Mouse (Mus musculus): ENCODE results near the gene Afap1.

Afap1 gene

GRCm38 (mm10) chr5:35897147-35897546, 4.0 kb downstream of the Afap1 start:
- no peak for DNase-seq (ENCODE audit: low read depth, low spot score)

DNA sequence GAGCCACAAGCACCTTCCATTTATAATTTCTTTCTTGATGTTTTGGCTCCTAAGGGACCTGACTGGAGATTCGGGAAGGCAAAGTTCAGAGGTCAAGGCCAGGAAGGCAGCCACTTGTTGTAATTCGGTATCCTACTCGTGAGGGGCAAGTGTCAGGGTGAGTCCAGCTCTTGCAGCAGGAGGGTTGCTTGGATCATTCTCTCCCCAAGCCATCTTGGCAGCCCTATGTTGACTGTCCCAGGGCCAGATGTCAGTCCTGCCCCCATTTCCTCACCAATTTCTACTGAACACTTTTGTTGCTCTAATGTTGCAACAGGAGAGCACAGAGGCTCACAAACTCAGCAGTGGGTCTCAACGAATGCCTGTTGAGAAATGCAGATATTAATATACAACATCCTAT, 5.0 kb downstream of the Afap1 start:
- no peak for DNase-seq (ENCODE audit: low read depth, low spot score)

DNA sequence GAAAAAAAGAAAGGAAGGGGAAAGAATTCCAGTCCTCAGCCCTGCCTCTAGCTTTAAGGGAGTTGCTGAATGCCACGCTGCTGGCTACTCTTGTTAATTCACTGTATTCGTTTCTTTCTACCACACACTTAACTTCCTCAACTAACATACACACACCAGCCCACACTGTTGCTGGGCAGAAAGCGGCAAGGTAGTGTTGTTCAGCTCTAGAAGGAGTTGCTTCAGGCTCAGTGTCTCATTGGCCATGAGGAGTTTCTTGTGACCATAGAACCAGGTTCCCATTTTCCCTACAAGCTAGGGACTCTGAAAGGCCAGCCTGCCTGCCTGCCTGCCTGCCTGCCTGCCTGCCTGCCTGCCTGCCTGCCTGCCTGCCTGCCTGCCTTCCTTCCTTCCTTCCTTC, 5.9 kb downstream of the Afap1 start:
- DNase-seq (ENCODE audit: low read depth, low spot score), result no peak

DNA sequence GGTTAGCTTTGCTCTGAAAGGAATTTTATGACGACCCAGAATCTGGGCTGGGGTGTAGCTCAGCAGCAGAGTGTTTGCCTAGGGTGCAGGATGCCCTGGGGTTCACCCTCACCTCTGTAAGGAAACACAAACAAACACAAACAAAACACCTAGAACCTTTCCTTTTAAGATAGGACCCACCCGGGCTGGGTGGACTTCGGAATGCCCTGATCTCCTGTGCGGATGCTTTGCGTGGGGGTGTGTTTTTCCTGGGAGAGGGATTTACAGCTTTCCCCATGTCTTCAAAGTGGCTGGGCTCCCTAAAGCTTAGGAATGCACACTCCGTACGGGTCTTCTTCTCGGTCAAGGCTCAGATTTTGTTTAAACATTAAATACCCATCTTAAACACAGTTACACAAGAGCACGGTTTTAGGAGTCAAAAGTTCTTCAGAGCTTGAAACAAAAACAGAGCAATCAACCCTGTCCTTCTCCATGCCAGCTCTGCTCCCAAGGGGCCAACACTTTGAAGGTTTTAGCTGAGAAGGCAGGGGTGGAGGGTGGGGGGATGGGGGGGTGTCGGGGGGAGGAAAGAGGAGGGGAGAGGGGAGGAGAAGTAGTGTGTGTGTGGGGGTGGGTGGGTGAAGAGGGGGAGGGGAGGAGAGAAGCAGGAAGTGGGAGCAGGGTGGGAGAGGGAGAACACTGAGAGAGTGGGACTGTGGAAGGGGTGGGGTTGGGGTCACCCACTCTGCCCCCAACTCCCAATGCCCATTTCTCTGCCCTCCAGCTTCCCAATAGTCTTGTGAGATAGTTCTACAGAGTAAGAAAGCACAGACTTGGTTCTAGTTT, 7.5 kb downstream of the Afap1 start:
- DNase-seq (ENCODE audit: low read depth, low spot score), result no peak

DNA sequence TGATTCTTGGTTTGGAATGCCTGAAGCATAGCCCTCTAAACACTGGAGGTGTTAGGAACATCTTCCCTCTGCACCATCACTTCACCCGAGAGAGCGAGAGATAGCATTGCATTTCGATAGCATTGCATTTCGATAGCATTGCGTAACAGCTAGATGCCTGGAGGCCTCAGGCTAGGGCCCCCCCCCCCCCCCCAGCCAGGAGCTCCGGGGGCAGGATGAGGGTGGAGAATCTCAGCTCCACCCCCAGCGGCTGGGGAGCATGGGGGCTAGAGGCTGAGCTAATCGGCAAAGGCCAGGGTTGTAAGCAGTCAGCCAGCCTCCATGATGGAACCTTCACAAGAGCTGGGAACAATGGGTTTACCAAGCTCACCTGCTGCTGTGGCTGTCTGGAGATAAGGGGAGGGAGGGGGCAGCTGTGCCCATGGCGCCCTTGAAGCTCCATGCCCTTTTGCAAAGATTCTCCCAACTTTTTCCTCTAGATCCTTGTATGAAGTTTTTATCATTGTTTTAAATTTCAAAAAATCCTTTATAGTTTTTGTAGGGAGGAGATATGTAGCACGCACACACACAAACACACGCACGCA, 8.2 kb downstream of the Afap1 start:
- DNase-seq (ENCODE audit: low read depth, low spot score), result no peak

- DNase-seq (ENCODE audit: low read depth, low spot score), result no peak
Observed at GRCm38 (mm10) chr5:35903456-35903855, 10.3 kb downstream of the Afap1 start.

- no peak for DNase-seq (ENCODE audit: low read depth, low spot score)
Observed at GRCm38 (mm10) chr5:35905283-35905682, 12.2 kb downstream of the Afap1 start.

GRCm38 (mm10) chr5:35907090-35907489, 14.0 kb downstream of the Afap1 start:
- DNase-seq (ENCODE audit: low read depth, low spot score), result no peak

DNA sequence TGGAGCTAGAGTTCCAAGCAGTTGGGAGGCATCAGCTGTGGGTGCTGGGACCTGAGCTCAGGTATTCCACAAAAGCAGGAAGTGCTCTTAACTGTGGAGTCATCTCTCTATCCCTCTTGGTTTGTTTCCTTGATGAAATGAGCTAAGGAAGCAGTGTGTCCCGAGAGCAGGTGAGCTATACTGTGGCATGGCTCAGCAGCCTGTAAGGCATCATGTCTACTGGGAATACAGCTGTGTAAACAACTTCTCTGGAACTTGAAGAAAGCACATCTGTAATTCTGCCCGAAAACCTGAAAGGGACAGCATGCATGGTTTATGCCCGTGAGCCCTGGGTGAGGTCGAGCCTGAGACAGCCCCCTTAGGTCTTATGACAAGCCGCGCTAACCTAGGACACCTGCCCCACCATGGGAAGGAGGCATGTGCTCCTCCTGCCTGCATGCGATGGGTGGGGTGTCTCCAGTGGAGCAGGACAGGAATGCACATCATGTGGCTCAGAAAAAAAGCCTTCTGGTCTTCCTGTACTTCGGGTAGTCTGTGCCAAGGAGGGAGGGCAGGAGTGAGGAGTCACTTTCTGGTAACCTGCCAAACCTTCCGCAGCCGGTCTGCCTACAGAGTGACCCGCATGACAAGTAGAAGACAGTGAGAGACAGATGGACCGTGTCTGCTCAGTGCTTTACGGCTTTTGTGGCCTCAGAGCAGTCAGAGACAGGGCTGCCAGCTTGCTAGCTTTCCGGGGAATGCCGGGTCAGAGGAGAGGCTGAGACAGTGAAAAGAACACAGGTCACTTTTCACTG, 14.7 kb downstream of the Afap1 start:
- DNase-seq (ENCODE audit: low read depth, low spot score), result no peak

DNA sequence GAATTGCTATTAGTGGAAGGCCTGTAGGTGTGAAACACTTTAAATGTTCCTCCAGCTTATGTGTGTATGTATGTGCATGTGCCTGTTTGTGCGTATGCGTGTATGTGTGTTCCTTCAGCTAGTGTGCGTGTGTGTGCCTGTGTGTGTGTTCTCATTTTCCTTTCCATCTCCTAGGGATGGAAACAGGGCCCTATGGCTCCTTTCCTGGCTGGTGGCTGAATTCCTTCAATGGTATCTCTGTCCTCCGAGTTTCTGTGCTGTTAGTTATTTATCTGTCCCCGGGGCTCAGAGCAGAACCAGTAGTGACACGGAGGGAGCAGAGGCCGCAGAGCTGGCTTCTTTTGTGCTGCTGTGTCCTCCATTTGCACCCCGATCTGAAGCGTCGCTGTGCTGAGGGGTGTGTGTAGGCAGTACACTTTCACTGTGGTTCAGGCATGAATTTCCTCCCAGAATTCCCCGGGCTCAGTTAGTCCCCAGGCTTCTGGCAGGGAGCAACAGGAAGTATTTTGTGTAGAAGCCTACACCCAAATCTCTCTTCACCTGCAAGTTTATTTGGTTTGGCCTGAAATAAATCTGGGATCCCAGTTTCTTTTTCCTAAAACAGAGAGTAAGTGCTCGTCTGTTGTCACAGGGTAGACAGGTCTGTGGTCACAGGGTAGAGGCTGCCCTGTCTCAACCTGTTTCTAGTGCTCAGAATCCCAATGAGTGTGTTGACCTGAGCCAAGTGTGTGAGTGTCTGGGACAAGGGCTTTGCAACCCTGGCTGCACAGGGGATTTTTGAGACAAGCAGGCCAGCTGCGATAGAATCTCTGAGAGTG, 15.7 kb downstream of the Afap1 start:
- DNase-seq (ENCODE audit: low read depth, low spot score), result no peak

DNA sequence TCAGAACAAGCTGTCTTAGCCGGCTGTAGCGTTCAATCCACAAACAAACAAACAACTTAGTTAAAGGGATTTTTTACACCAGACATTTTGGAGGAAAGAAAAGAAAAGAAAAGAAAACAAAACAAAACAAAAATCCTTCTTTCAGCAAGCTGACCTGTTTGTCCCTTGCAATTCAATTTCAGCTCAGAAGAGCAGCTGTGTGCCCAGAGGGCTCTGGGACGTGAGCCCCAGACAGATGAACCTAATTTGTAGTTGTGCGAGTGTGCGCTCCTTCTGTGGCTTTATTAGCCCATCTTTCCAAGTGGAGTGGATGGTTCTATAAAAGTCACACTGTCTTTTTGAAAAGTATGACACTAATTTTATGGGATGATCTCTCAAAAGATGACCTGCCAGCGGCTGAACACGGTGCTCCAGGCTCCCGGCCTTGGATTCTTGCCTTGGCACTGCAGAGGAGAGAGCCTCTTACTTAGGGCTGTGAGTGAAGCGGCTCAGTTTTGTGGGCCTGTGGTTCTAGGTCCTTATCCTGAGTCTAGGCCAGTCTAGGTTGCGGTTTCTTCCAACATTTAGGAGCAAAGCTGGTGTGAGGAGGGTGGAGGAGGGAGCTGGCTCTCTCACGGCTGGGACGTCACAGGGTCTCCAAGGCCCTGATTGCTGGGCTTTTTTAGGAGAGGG, 22.6 kb downstream of the Afap1 start:
- no peak for DNase-seq (ENCODE audit: low read depth, low spot score)

DNA sequence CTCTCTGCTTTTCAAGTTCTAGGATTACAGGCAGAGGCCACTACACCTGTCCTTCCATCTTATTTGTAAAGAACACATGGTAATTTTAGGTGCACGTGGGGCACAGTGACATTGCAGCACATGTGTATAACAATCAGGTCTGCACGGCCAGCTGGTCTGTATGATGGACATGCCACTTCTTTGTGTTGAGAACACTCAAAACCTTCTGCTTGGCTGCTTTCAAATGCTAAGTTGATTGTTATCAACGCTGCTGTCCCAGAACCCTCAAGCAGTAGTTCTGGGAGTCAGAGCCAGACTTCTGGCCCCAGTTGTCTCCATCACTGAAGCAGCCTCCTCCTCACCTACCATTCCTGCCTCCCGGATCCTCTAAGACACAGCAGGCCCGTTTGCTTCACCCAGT, 23.5 kb downstream of the Afap1 start:
- no peak for DNase-seq (ENCODE audit: low read depth, low spot score)

- no peak for DNase-seq (ENCODE audit: low read depth, low spot score)
Observed at GRCm38 (mm10) chr5:35918387-35918786, 25.3 kb downstream of the Afap1 start.

DNA sequence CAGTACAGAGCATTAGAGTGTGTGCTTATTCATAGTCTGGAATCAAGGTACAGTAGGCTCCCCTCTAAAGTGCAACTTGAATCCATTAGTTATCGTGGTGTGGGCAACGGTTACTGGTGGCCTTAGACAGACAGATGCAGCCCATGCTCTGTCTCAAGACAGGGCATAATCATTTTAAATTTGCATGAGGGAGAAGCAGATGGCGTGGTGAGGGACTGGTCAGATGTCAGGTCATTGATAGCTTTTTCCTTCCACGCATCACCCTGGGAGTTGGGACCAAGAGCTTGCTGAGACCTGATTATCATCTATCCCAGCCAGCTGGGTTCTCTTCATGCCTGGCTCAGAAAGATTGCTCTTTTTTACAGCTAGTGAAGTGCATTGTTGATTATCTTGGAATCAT, 27.0 kb downstream of the Afap1 start:
- no peak for DNase-seq (ENCODE audit: low read depth, low spot score)

DNA sequence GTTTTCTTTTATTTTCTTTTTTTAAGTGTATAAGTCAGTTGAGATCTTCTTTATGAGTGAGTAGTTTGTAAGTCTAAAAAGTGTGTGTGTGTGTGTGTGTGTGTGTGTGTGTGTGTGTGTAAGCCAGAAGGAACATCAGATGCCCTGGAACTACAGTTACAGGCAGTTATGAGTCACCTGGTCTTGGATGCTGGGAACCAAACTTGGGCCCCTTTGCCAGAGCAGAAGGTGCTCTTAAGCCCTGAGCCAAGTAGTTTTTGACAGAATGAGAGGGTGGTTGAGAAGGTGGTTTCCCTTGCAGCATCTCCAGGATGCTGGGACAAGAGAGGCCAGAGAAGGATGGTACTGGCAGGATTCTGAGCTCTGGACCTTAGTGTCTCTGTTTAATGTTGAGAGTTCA, 27.4 kb downstream of the Afap1 start:
- no peak for DNase-seq (ENCODE audit: low read depth, low spot score)

GRCm38 (mm10) chr5:35921141-35921540, 28.0 kb downstream of the Afap1 start:
- no peak for DNase-seq (ENCODE audit: low read depth, low spot score)

- no peak for DNase-seq (ENCODE audit: low read depth, low spot score)
Observed at GRCm38 (mm10) chr5:35921595-35922254, 28.6 kb downstream of the Afap1 start.

GRCm38 (mm10) chr5:35923448-35923847, 30.3 kb downstream of the Afap1 start:
- no peak for DNase-seq (ENCODE audit: low read depth, low spot score)

- no peak for DNase-seq (ENCODE audit: low read depth, low spot score)
Observed at GRCm38 (mm10) chr5:35925171-35925634, 32.1 kb downstream of the Afap1 start.

DNA sequence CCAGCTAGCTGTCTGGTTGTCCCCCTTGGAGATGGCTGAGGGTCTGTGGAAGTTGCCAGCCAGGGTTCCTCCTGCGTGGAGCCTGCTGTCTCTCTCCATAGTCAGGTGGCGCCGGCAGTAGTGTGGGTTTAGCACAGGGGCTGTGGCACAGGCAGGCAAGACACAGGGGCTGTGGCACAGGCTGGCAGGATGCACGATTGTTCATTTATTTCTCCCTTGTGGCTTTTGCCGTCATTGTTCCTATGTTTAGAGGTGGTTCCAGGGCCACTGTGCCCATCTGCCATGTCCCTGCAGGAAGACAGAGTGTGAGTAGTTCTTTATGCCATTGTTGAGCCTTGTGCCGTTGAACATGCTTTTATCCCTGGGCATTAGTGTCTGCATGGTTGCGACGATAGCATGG, 33.4 kb downstream of the Afap1 start:
- DNase-seq (ENCODE audit: low read depth, low spot score), result no peak

DNA sequence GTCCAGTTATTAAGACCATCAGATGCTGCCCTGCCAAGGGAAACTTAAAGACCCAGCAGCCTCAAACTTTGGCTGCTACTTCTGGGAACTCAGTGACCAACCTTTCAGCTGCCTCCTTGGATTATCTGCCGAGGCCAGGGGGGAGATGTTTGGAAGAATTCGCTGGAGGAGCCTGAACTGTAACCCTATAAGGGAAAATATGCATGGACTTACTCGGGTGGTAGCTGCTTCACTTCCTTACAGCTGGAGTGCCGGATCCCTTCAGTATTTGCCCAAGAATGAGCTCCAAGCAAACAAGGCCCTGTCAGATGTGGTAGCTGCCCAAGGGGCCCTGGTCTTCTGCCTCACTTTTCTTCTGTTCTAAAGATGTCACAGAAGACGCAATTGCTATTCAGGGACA, 38.2 kb downstream of the Afap1 start:
- no peak for DNase-seq (ENCODE audit: low read depth, low spot score)

Data from retina, adult 2 months (tissue).